Mouse (Mus musculus): ENCODE measurements around the gene Bpifb1. TPM values are rescaled to one million over a fixed set of nuclear protein-coding genes. Genes with fewer than 3 reads are reported as not detected.
"Not testable (repeated sequence)": the region's sequence is repeated elsewhere in the genome, so short reads cannot be mapped to it uniquely, and the experiment has no call there.

The Bpifb1 gene
- polyA plus RNA-seq, 1 experiment: not detected

GRCm38 (mm10) chr2:154169172-154169571, 21.4 kb upstream of the Bpifb1 start:
- Histone ChIP-seq H3K27me3 (ENCODE audit: control insufficient read depth, insufficient read depth, low read length) (no peaks in the 10 kb centered on the region), H3K27ac (ENCODE audit: insufficient read depth, low read depth, low read length) (no peak overlapping the region), H3K4me1 (ENCODE audit: control insufficient read depth, insufficient read depth, insufficient read length, low read length) (no peaks in the 10 kb centered on the region), H3K4me3 (ENCODE audit: low read depth, low read length) (no peak overlapping the region), H3K36me3 (ENCODE audit: control insufficient read depth, insufficient read depth, low read length) (no peaks in the 10 kb centered on the region)
- TF ChIP-seq CTCF (IDR thresholded peaks at IDR 0.05; ENCODE audit: extremely low read depth, insufficient read length, insufficient replicate concordance, low read depth, low read length): no peak
- no peak for TF ChIP-seq POLR2A (IDR thresholded peaks at IDR 0.05; ENCODE audit: low read depth, low read length)
- 26% methylated on average over 3 of the region's 3 CpGs for WGBS

DNA sequence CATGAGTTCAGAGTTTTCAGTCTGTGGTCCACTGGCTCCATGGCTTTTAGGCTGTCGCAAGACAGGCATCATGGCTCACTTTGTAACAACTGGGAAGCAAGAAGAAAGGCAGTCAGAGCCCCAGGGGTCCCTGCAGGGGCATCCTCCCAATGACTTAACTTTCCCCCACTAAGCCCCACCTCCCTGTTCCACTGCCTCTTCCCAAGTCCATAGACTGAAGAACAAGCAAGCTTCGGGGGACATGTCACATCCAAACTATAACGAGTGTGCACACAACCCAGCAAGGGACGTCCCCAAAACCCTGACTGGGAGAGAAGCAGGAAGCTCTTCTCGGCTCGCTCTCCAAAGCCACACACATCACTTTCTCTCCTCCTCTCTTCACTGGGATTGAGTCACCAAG, 19.0 kb upstream of the Bpifb1 start:
- Histone ChIP-seq H3K4me3 (ENCODE audit: low read depth, low read length) (no peak overlapping the region), H3K27me3 (ENCODE audit: control insufficient read depth, insufficient read depth, low read length) (no peaks in the 10 kb centered on the region), H3K4me1 (ENCODE audit: control insufficient read depth, insufficient read depth, insufficient read length, low read length) (no peaks in the 10 kb centered on the region), H3K36me3 (ENCODE audit: control insufficient read depth, insufficient read depth, low read length) (no peaks in the 10 kb centered on the region), H3K27ac (ENCODE audit: insufficient read depth, low read depth, low read length) (no peak overlapping the region)
- WGBS: 69% methylated on average over 6 of the region's 6 CpGs
- TF ChIP-seq POLR2A (IDR thresholded peaks at IDR 0.05; ENCODE audit: low read depth, low read length) (no peak), CTCF (IDR thresholded peaks at IDR 0.05; ENCODE audit: extremely low read depth, insufficient read length, insufficient replicate concordance, low read depth, low read length) (no peak)

DNA sequence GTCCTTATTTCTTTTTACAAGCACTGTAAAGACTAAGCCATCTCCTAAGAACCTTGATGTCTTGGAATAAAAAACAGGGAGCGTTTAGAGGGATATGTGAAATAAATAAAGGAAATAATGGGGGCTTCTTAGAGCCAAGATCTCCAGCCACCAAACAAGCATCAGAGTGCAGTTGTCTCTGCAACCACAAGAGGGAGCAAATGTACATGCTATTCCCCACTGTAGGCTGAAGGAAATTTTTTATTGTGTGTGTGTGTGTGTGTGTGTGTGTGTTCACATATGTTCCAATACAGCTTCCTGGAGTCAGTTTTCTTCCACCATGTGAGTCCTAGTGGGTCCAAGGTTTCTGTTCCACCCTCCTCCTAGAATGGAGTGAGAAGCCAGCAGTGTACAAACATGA, 17.3 kb upstream of the Bpifb1 start:
- Histone ChIP-seq H3K36me3 (ENCODE audit: control insufficient read depth, insufficient read depth, low read length) (no peaks in the 10 kb centered on the region), H3K4me3 (ENCODE audit: low read depth, low read length) (no peak overlapping the region), H3K27ac (ENCODE audit: insufficient read depth, low read depth, low read length) (no peak overlapping the region), H3K4me1 (ENCODE audit: control insufficient read depth, insufficient read depth, insufficient read length, low read length) (no peaks in the 10 kb centered on the region), H3K27me3 (ENCODE audit: control insufficient read depth, insufficient read depth, low read length) (no peaks in the 10 kb centered on the region)
- no peak for TF ChIP-seq POLR2A (IDR thresholded peaks at IDR 0.05; ENCODE audit: low read depth, low read length)
- TF ChIP-seq CTCF (IDR thresholded peaks at IDR 0.05; ENCODE audit: extremely low read depth, insufficient read length, insufficient replicate concordance, low read depth, low read length): no peak
- WGBS: 59% methylated on average over 1 of the region's 1 CpGs

- H3K27ac ChIP-seq (ENCODE audit: insufficient read depth, low read depth, low read length); H3K36me3 ChIP-seq (ENCODE audit: control insufficient read depth, insufficient read depth, low read length); H3K27me3 ChIP-seq (ENCODE audit: control insufficient read depth, insufficient read depth, low read length); H3K4me3 ChIP-seq (ENCODE audit: low read depth, low read length); H3K4me1 ChIP-seq (ENCODE audit: control insufficient read depth, insufficient read depth, insufficient read length, low read length): not testable (repeated sequence)
- 76% methylated on average over 7 of the region's 7 CpGs for WGBS
Measured at GRCm38 (mm10) chr2:154181900-154182299, 8.7 kb upstream of the Bpifb1 start.

DNA sequence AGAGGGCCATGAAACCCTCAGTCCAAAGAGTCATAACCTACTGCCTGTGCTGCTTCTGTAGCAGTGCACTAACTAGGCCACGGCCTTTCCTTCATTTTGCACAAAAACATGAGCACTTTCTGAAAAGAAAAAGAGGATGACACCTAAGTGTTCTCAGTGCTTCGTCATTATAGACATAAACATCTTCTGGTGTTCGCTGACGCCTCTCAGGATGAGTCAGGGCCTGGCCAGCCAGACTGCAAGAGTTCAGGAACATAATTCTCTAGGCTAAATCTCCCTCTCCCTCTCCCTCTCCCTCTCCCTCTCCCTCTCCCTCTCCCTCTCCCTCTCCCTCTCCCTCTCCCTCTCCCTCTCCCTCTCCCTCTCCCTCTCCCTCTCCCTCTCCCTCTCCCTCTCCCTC, 7.6 kb upstream of the Bpifb1 start:
- H3K36me3 ChIP-seq (ENCODE audit: control insufficient read depth, insufficient read depth, low read length); H3K27ac ChIP-seq (ENCODE audit: insufficient read depth, low read depth, low read length); H3K4me1 ChIP-seq (ENCODE audit: control insufficient read depth, insufficient read depth, insufficient read length, low read length); H3K4me3 ChIP-seq (ENCODE audit: low read depth, low read length); H3K27me3 ChIP-seq (ENCODE audit: control insufficient read depth, insufficient read depth, low read length): not testable (repeated sequence)
- WGBS: 72% methylated on average over 4 of the region's 4 CpGs

GRCm38 (mm10) chr2:154185319-154185718, 5.3 kb upstream of the Bpifb1 start:
- H3K27me3 ChIP-seq (ENCODE audit: control insufficient read depth, insufficient read depth, low read length): no peaks in the 10 kb centered on the region
- no peak overlapping the region for H3K27ac ChIP-seq (ENCODE audit: insufficient read depth, low read depth, low read length)
- H3K36me3 ChIP-seq (ENCODE audit: control insufficient read depth, insufficient read depth, low read length): no peaks in the 10 kb centered on the region
- H3K4me1 ChIP-seq (ENCODE audit: control insufficient read depth, insufficient read depth, insufficient read length, low read length): no peaks in the 10 kb centered on the region
- no peak overlapping the region for H3K4me3 ChIP-seq (ENCODE audit: low read depth, low read length)
- TF ChIP-seq CTCF (IDR thresholded peaks at IDR 0.05; ENCODE audit: extremely low read depth, insufficient read length, insufficient replicate concordance, low read depth, low read length) (no peak), POLR2A (IDR thresholded peaks at IDR 0.05; ENCODE audit: low read depth, low read length) (no peak)
- WGBS: 77% methylated on average over 6 of the region's 6 CpGs

DNA sequence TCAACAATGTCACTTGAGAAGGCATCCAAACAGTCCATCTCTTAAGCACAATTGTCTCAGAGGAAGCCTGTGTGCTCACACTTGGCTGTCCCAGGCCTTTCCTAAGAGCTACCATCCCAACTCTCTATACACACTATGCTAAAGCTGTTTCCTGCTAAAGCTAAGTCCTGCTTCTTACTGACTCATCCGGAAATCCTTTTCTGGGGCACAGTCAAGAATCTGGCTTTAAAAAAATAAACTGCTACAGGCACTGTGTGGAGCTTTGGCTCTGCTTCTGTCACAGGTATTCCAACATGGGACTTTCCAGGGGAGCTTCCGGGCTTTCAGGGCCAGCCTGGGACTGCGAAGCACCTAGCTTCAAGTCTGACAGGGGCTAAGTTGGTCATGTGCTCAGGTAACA, 4.9 kb upstream of the Bpifb1 start:
- H3K36me3 ChIP-seq (ENCODE audit: control insufficient read depth, insufficient read depth, low read length): no peaks in the 10 kb centered on the region
- H3K4me1 ChIP-seq (ENCODE audit: control insufficient read depth, insufficient read depth, insufficient read length, low read length): no peaks in the 10 kb centered on the region
- no peak overlapping the region for H3K27ac ChIP-seq (ENCODE audit: insufficient read depth, low read depth, low read length)
- 76% methylated on average over 3 of the region's 3 CpGs for WGBS
- no peaks in the 10 kb centered on the region for H3K27me3 ChIP-seq (ENCODE audit: control insufficient read depth, insufficient read depth, low read length)
- TF ChIP-seq CTCF (IDR thresholded peaks at IDR 0.05; ENCODE audit: extremely low read depth, insufficient read length, insufficient replicate concordance, low read depth, low read length) (no peak), POLR2A (IDR thresholded peaks at IDR 0.05; ENCODE audit: low read depth, low read length) (no peak)
- H3K4me3 ChIP-seq (ENCODE audit: low read depth, low read length): no peak overlapping the region

DNA sequence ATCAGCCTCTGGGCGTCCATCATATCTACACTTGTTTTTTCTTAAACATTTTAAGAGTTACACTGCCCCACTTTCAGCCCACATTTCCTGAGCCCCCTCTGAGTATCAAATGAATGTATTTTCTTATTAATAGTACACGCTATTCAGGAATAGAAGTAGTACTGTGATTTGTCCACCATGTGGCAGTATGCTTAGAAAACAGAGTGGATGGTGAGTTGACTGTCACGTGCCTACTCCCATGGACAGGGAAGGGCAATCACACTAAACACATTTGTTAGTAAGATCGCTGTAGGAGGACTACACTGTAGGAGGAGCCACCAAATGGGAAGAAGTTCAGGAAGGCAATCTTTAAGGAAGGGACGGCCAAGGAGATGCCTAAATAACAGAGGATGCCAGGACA, 3.1 kb upstream of the Bpifb1 start:
- H3K4me1 ChIP-seq (ENCODE audit: control insufficient read depth, insufficient read depth, insufficient read length, low read length): no peaks in the 10 kb centered on the region
- no peak overlapping the region for H3K4me3 ChIP-seq (ENCODE audit: low read depth, low read length)
- H3K36me3 ChIP-seq (ENCODE audit: control insufficient read depth, insufficient read depth, low read length): no peaks in the 10 kb centered on the region
- WGBS: 37% methylated on average over 5 of the region's 5 CpGs
- no peaks in the 10 kb centered on the region for H3K27me3 ChIP-seq (ENCODE audit: control insufficient read depth, insufficient read depth, low read length)
- H3K27ac ChIP-seq (ENCODE audit: insufficient read depth, low read depth, low read length): no peak overlapping the region
- TF ChIP-seq POLR2A (IDR thresholded peaks at IDR 0.05; ENCODE audit: low read depth, low read length): no peak
- TF ChIP-seq CTCF (IDR thresholded peaks at IDR 0.05; ENCODE audit: extremely low read depth, insufficient read length, insufficient replicate concordance, low read depth, low read length): no peak
